In the genomic region with DNA sequence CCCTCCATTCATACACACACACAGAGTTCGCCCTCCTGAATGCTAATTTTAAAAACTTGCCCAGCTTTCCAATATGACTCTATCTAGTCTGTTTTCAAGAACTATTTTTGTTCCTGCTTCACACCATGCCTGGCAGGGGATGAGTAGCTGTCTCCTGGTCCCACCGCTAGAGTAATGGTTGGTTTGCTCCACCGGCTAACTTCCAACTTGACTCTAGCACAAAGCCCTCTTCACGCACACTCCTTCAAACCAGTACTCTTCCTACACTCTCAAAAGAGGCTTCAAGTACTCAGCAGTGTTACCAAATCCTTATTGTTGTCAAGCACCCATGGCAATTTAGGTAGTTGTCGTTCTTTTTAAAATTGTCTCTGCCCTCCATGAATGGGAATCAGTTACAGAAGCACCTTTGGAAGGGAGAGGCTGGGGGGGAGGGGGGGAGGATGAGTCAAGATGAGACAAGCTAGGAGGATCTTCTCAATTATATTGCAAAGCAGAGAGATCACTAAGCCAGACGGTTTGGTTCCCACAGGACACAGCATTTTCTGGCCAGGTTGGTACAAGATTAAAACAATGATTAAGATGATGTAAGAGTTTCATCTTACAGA, we compare ENCODE assay signal across 9 mouse cellular contexts. TPM values are rescaled to one million over a fixed set of nuclear protein-coding genes. Genes with fewer than 3 reads are reported as not detected.
DNase-seq lines count a peak whose midpoint lies in the region; ATAC-seq lines count a peak whose summit lies in the region.
"Had no signal": no experiment of that assay in that cellular context is flagged by ENCODE, and none has a peak within 500 bp of the region (broad histone marks: within the 10 kb centered on the region; RNA-seq: fewer than 3 reads in every experiment).

No protein-coding gene starts in this region.

- H3K9ac ChIP-seq in forebrain, embryonic 13.5 days: peak overlapping the region; percentile 97
- peak overlapping the region; percentile 98 for H3K9ac ChIP-seq in liver, embryonic 16.5 days (ENCODE audit: low read depth, low read length)

- no peak for ATAC-seq in forebrain, embryonic 13.5 days
- ATAC-seq in liver, embryonic 16.5 days (ENCODE audit: low read depth): no peak
- ATAC-seq: CD4-positive, CD25-positive, alpha-beta regulatory T cell, adult 4 months had no signal

- DNase-seq in heart, embryonic 10.5 days (ENCODE audit: low spot score): no peak
- no peak for DNase-seq in heart, adult 18-20 months
- peak; percentile 8 for DNase-seq in 416B (ENCODE audit: low read depth)
- DNase-seq in adrenal gland, adult 2 months: no peak
- DNase-seq in adrenal gland, postnatal 25 days: no peak
- no peak for DNase-seq in gastrocnemius, postnatal 4 days (ENCODE audit: low spot score in 2 of 2)

- 56% methylated on average over 6 of the region's 6 CpGs for WGBS in heart, embryonic 10.5 days
- 18% methylated on average over 6 of the region's 6 CpGs for whole genome bisulfite sequencing in forebrain, embryonic 13.5 days
- 49% methylated on average over 6 of the region's 6 CpGs for WGBS in liver, embryonic 16.5 days (ENCODE audit: insufficient replicate concordance)

- H3K4me3 ChIP-seq in heart, embryonic 10.5 days: peak overlapping the region; percentile 88
- H3K4me3 ChIP-seq in forebrain, embryonic 13.5 days: peak overlapping the region; percentile 90
- peak overlapping the region; percentile 94 for H3K4me3 ChIP-seq in liver, embryonic 16.5 days (ENCODE audit: low read depth, low read length)

- peak overlapping the region; percentile 91; the same call in 1 of the 2 replicates for H3K27ac ChIP-seq in heart, embryonic 10.5 days
- no peak overlapping the region for H3K27ac ChIP-seq in forebrain, embryonic 13.5 days
- peak overlapping the region; percentile 85 for H3K27ac ChIP-seq in liver, embryonic 16.5 days (ENCODE audit: low read length)

- no peaks in the 10 kb centered on the region for H3K36me3 ChIP-seq in heart, embryonic 10.5 days
- peaks cover 3% of the 10 kb centered on the region; the same call in 1 of the 2 replicates for H3K36me3 ChIP-seq in forebrain, embryonic 13.5 days (ENCODE audit: poor library complexity, severe bottlenecking)
- peaks cover 19% of the 10 kb centered on the region for H3K36me3 ChIP-seq in liver, embryonic 16.5 days (ENCODE audit: control insufficient read depth, insufficient read depth)

- H3K4me1 ChIP-seq in heart, embryonic 10.5 days: peaks cover 38% of the 10 kb centered on the region
- peaks cover 54% of the 10 kb centered on the region for H3K4me1 ChIP-seq in forebrain, embryonic 13.5 days
- H3K4me1 ChIP-seq in liver, embryonic 16.5 days (ENCODE audit: control insufficient read depth, low read depth, low read length): peaks cover 51% of the 10 kb centered on the region

- H3K4me2 ChIP-seq in forebrain, embryonic 13.5 days: peak overlapping the region; percentile 93
- peak overlapping the region; percentile 89 for H3K4me2 ChIP-seq in liver, embryonic 16.5 days (ENCODE audit: low read depth, low read length)

- H3K27me3 ChIP-seq in heart, embryonic 10.5 days (ENCODE audit: insufficient read depth, poor library complexity, severe bottlenecking): 0 out of 2 replicates have a peak, but pooled peaks cover 6% of the 10 kb centered on the region
- H3K27me3 ChIP-seq in forebrain, embryonic 13.5 days: no peaks in the 10 kb centered on the region
- no peaks in the 10 kb centered on the region; the same call in 1 of the 2 replicates for H3K27me3 ChIP-seq in liver, embryonic 16.5 days (ENCODE audit: control insufficient read depth, insufficient read depth, low read depth, low read length)

- H3K9me3 ChIP-seq in heart, embryonic 10.5 days: no peaks in the 10 kb centered on the region
- H3K9me3 ChIP-seq in forebrain, embryonic 13.5 days (replicated peaks): no peaks in the 10 kb centered on the region
- H3K9me3 ChIP-seq in liver, embryonic 16.5 days (replicated peaks; ENCODE audit: control insufficient read depth, low read length): no peaks in the 10 kb centered on the region

RNA-seq across cellular contexts. Expression of a gene that starts 2.6 kb away (rescaled TPM):
- polyA plus RNA-seq in heart, embryonic 10.5 days (2016; fragmentation: Nextera tagmentation; extraction: Ambion mirVana): 5.1 TPM in 2 replicates
- 10 to 100 TPM; 10.3 to 13.7 TPM for total RNA-seq in heart, adult 18-20 months (2021)
- polyA plus RNA-seq in forebrain, embryonic 13.5 days (2015; fragmentation: Nextera tagmentation; extraction: Ambion mirVana): 10.2 and 11.7 TPM in 2 replicates
- polyA plus RNA-seq in liver, embryonic 16.5 days (2015; fragmentation: Nextera tagmentation; extraction: Ambion mirVana): 6.7 and 8.2 TPM in 2 replicates
- 10 to 100 TPM in 1 of 2 experiments, 1 to 10 TPM in 1; 5.8 to 10.2 TPM for total RNA-seq in adrenal gland, adult 2 months (2021)
- polyA plus RNA-seq in adrenal gland, adult 2 months (2012; rRNA removed): 13.5 and 14.2 TPM in 2 replicates
- 3.8 and 8.2 TPM in 2 replicates for total RNA-seq in adrenal gland, postnatal 25 days (2021)
- 1 to 10 TPM; 7.4 to 7.8 TPM for total RNA-seq in gastrocnemius, postnatal 4 days (2021)
